ENCODE assay signal across 14 mouse cellular contexts in genomic region chr8:126519447-126519975, GRCm38 (mm10). TPM values are rescaled to one million over a fixed set of nuclear protein-coding genes. Genes with fewer than 3 reads are reported as not detected.
DNase-seq lines count a peak whose midpoint lies in the region; ATAC-seq and TF ChIP-seq lines count a peak whose summit lies in the region.
"Had no signal": no experiment of that assay in that cellular context is flagged by ENCODE, and none has a peak within 500 bp of the region (broad histone marks: within the 10 kb centered on the region; RNA-seq: fewer than 3 reads in every experiment).

No protein-coding gene starts in this region.

- no peaks in the 10 kb centered on the region for H3K36me3 ChIP-seq in kidney, postnatal 0 days (ENCODE audit: insufficient read depth, low read length)
- no peaks in the 10 kb centered on the region for H3K36me3 ChIP-seq in kidney, embryonic 16.5 days (ENCODE audit: insufficient read depth, low read length)
- H3K36me3 ChIP-seq in testis, adult 2 months (ENCODE audit: control insufficient read depth, insufficient read depth, low read length): no peaks in the 10 kb centered on the region
- H3K36me3 ChIP-seq: forebrain, embryonic 15.5 days; heart, embryonic 15.5 days; hindbrain, embryonic 12.5 days; kidney, embryonic 15.5 days; midbrain, embryonic 13.5 days; neural tube, embryonic 12.5 days had no signal

- TF ChIP-seq CTCF in kidney, postnatal 0 days (IDR thresholded peaks at IDR 0.05; ENCODE audit: low read depth): 0 out of 2 replicates have a peak, but pooled peaks have one; percentile 24
- TF ChIP-seq CTCF in testis, adult 2 months (IDR thresholded peaks at IDR 0.05; ENCODE audit: control insufficient read depth, insufficient read depth, insufficient replicate concordance, low read depth, low read length): peak; percentile 46; the same call in 1 of the 2 replicates
- 0 out of 2 replicates have a peak, but pooled peaks have one; percentile 4 for TF ChIP-seq CTCF in bone marrow, adult 2 months (IDR thresholded peaks at IDR 0.05; ENCODE audit: control insufficient read depth, insufficient read depth, low read length)

- no peaks in the 10 kb centered on the region for H3K9me3 ChIP-seq in kidney, postnatal 0 days (replicated peaks; ENCODE audit: low read length)
- peaks cover 3% of the 10 kb centered on the region; the same call in 1 of the 2 replicates for H3K9me3 ChIP-seq in kidney, embryonic 16.5 days (ENCODE audit: low read length)
- H3K9me3 ChIP-seq: forebrain, embryonic 15.5 days; heart, embryonic 15.5 days; hindbrain, embryonic 12.5 days; kidney, embryonic 15.5 days; midbrain, embryonic 13.5 days; neural tube, embryonic 12.5 days had no signal

- no peak overlapping the region for H3K4me3 ChIP-seq in kidney, postnatal 0 days (replicated peaks; ENCODE audit: low read depth, low read length)
- H3K4me3 ChIP-seq in kidney, embryonic 16.5 days (ENCODE audit: low read length): no peak overlapping the region
- H3K4me3 ChIP-seq in testis, adult 2 months (ENCODE audit: control insufficient read depth, low read depth, low read length): no peak overlapping the region
- no peak overlapping the region for H3K4me3 ChIP-seq in bone marrow, adult 2 months (replicated peaks; ENCODE audit: control insufficient read depth, low read depth, low read length)
- H3K4me3 ChIP-seq: forebrain, embryonic 15.5 days; heart, embryonic 15.5 days; hindbrain, embryonic 12.5 days; kidney, embryonic 15.5 days; midbrain, embryonic 13.5 days; neural tube, embryonic 12.5 days had no signal

- H3K27me3 ChIP-seq in kidney, postnatal 0 days (ENCODE audit: insufficient read depth, low read length): no peaks in the 10 kb centered on the region
- no peaks in the 10 kb centered on the region for H3K27me3 ChIP-seq in kidney, embryonic 16.5 days (ENCODE audit: insufficient read depth, low read length)
- no peaks in the 10 kb centered on the region for H3K27me3 ChIP-seq in testis, adult 2 months (ENCODE audit: control insufficient read depth, insufficient read depth, low read length)
- H3K27me3 ChIP-seq: heart, embryonic 15.5 days; hindbrain, embryonic 12.5 days; kidney, embryonic 15.5 days; midbrain, embryonic 13.5 days; neural tube, embryonic 12.5 days had no signal

- H3K4me2 ChIP-seq in kidney, postnatal 0 days (ENCODE audit: low read length): no peak overlapping the region
- H3K4me2 ChIP-seq in kidney, embryonic 16.5 days (replicated peaks; ENCODE audit: low read depth, low read length): no peak overlapping the region
- H3K4me2 ChIP-seq: forebrain, embryonic 15.5 days; heart, embryonic 15.5 days; hindbrain, embryonic 12.5 days; kidney, embryonic 15.5 days; midbrain, embryonic 13.5 days; neural tube, embryonic 12.5 days had no signal

- no peak for TF ChIP-seq POLR2A in testis, adult 2 months (IDR thresholded peaks at IDR 0.05; ENCODE audit: control insufficient read depth, low read depth, low read length)
- no peak for TF ChIP-seq POLR2A in bone marrow, adult 2 months (IDR thresholded peaks at IDR 0.05; ENCODE audit: borderline replicate concordance, control insufficient read depth, low read depth, low read length)

- peaks cover 9% of the 10 kb centered on the region for H3K4me1 ChIP-seq in kidney, postnatal 0 days (replicated peaks; ENCODE audit: insufficient read depth, low read length)
- H3K4me1 ChIP-seq in kidney, embryonic 16.5 days (ENCODE audit: insufficient read depth, low read length): peaks cover 16% of the 10 kb centered on the region
- H3K4me1 ChIP-seq in testis, adult 2 months (ENCODE audit: control insufficient read depth, insufficient read depth, low read length): peaks cover 2% of the 10 kb centered on the region; the same call in 1 of the 2 replicates
- H3K4me1 ChIP-seq in bone marrow, adult 2 months (ENCODE audit: control insufficient read depth, insufficient read depth, low read length): peaks cover 4% of the 10 kb centered on the region; the same call in 1 of the 2 replicates

- H3K27ac ChIP-seq in kidney, postnatal 0 days: no peak overlapping the region
- no peak overlapping the region for H3K27ac ChIP-seq in kidney, embryonic 16.5 days (ENCODE audit: low read length)
- no peak overlapping the region for H3K27ac ChIP-seq in testis, adult 2 months (ENCODE audit: control insufficient read depth, insufficient read depth, low read depth, low read length)
- H3K27ac ChIP-seq in bone marrow, adult 2 months (ENCODE audit: control insufficient read depth, insufficient read depth, low read depth, low read length, poor library complexity): no peak overlapping the region
- H3K27ac ChIP-seq: forebrain, embryonic 15.5 days; heart, embryonic 15.5 days; hindbrain, embryonic 12.5 days; kidney, embryonic 15.5 days; midbrain, embryonic 13.5 days; neural tube, embryonic 12.5 days had no signal

- WGBS in kidney, postnatal 0 days: 89% methylated on average over 4 of the region's 4 CpGs
- WGBS in kidney, embryonic 16.5 days: 94% methylated on average over 4 of the region's 4 CpGs
- 86% methylated on average over 4 of the region's 4 CpGs for WGBS in bone marrow, adult 2 months

- H3K9ac ChIP-seq in kidney, postnatal 0 days (ENCODE audit: low read depth, low read length): no peak overlapping the region
- H3K9ac ChIP-seq in kidney, embryonic 16.5 days (replicated peaks; ENCODE audit: low read length): no peak overlapping the region
- H3K9ac ChIP-seq: forebrain, embryonic 15.5 days; heart, embryonic 15.5 days; hindbrain, embryonic 12.5 days; kidney, embryonic 15.5 days; midbrain, embryonic 13.5 days; neural tube, embryonic 12.5 days had no signal

- DNase-seq in kidney, postnatal 0 days (ENCODE audit: low spot score): no peak
- no peak for DNase-seq in testis, postnatal 14 days (ENCODE audit: low spot score)
- DNase-seq in spleen, postnatal 14 days (ENCODE audit: low spot score in 2 of 2): no peak
- no peak for DNase-seq in layer of hippocampus, postnatal 10 days (ENCODE audit: low spot score in 2 of 2)
- DNase-seq: lung, postnatal 14 days had no signal

- ATAC-seq in kidney, postnatal 0 days (replicated peaks; ENCODE audit: low FRiP score, low read depth): no peak
- no peak for ATAC-seq in kidney, embryonic 16.5 days (ENCODE audit: low FRiP score, low TSS enrichment)
- ATAC-seq: forebrain, embryonic 15.5 days; midbrain, embryonic 13.5 days had no signal

RNA-seq across cellular contexts. Expression of gene Tarbp1, which starts 44.6 kb away (rescaled TPM):
- 2.6 and 3.3 TPM in 2 replicates for polyA plus RNA-seq in kidney, postnatal 0 days (2015; fragmentation: Nextera tagmentation; extraction: Ambion mirVana)
- polyA plus RNA-seq in kidney, embryonic 16.5 days (2015; fragmentation: Nextera tagmentation; extraction: Ambion mirVana): 3.1 and 3.3 TPM in 2 replicates
- polyA plus RNA-seq in testis, adult 2 months (2012; rRNA removed): 0.27 and 0.40 TPM in 2 replicates
- polyA plus RNA-seq in bone marrow, adult 2 months (2011; ENCODE audit: insufficient read depth, insufficient read length, low replicate concordance, missing spikeins): 1.4 and 2.9 TPM in 2 replicates
- total RNA-seq in layer of hippocampus, postnatal 10 days (2021): 1 to 10 TPM; 4.4 to 5.9 TPM
